18 mouse cellular contexts compared by ENCODE assay signal in genomic region chr8:46489196-46489595, GRCm38 (mm10). TPM values are rescaled to one million over a fixed set of nuclear protein-coding genes. Genes with fewer than 3 reads are reported as not detected.
DNase-seq lines count a peak whose midpoint lies in the region; ATAC-seq and TF ChIP-seq lines count a peak whose summit lies in the region.
"Had no signal": no experiment of that assay in that cellular context is flagged by ENCODE, and none has a peak within 500 bp of the region (broad histone marks: within the 10 kb centered on the region; RNA-seq: fewer than 3 reads in every experiment).

No protein-coding gene starts in this region.

- H3K4me3 ChIP-seq in heart, embryonic 12.5 days, result no peak overlapping the region
- no peak overlapping the region for H3K4me3 ChIP-seq in liver, postnatal 0 days (ENCODE audit: low read depth, low read length)
- H3K4me3 ChIP-seq: forebrain, embryonic 13.5 days; heart, embryonic 10.5 days; hindbrain, embryonic 15.5 days had no signal

- peak; percentile 74 for DNase-seq in heart, adult 11 months
- DNase-seq in layer of hippocampus, adult 9-11 months, result peak; percentile 46
- no peak for DNase-seq in layer of hippocampus, adult 9-10 months (ENCODE audit: low spot score)
- DNase-seq in liver, postnatal 0 days, result no peak
- DNase-seq in liver, result no peak
- DNase-seq in ovary, postnatal 36 days (ENCODE audit: low spot score), result no peak
- DNase-seq: adrenal gland, adult 2 months; adrenal gland, postnatal 25 days; cerebellum, adult 11 months; cerebellum, adult 8-10 months; cerebellum, postnatal 14 days; forebrain, postnatal 0 days; heart, postnatal 36 days had no signal

- peaks cover 6% of the 10 kb centered on the region; the same call in 1 of the 2 replicates for H3K36me3 ChIP-seq in heart, embryonic 12.5 days
- H3K36me3 ChIP-seq in liver, postnatal 0 days (replicated peaks; ENCODE audit: insufficient read depth, low read length), result peaks cover 25% of the 10 kb centered on the region
- H3K36me3 ChIP-seq: heart, embryonic 10.5 days; hindbrain, embryonic 15.5 days had no signal

- H3K9ac ChIP-seq in heart, embryonic 12.5 days, result no peak overlapping the region
- H3K9ac ChIP-seq in liver, postnatal 0 days (replicated peaks), result no peak overlapping the region
- H3K9ac ChIP-seq: forebrain, embryonic 13.5 days; forebrain, postnatal 0 days; hindbrain, embryonic 15.5 days had no signal

- 93% methylated on average over 1 of the region's 1 CpGs for WGBS in heart, embryonic 12.5 days
- WGBS in liver, postnatal 0 days (ENCODE audit: insufficient replicate concordance), result 70% methylated on average over 1 of the region's 1 CpGs

- TF ChIP-seq CTCF in liver, postnatal 0 days (IDR thresholded peaks at IDR 0.05; ENCODE audit: low read depth), result no peak

- H3K9me3 ChIP-seq in heart, embryonic 12.5 days (replicated peaks), result 0 out of 2 replicates have a peak, but pooled peaks cover 2% of the 10 kb centered on the region
- no peaks in the 10 kb centered on the region for H3K9me3 ChIP-seq in liver, postnatal 0 days (ENCODE audit: low read length)
- H3K9me3 ChIP-seq: forebrain, embryonic 13.5 days; heart, embryonic 10.5 days; hindbrain, embryonic 15.5 days had no signal

- peaks cover 23% of the 10 kb centered on the region for H3K4me1 ChIP-seq in heart, embryonic 12.5 days (replicated peaks)
- H3K4me1 ChIP-seq in liver, postnatal 0 days (ENCODE audit: insufficient read depth), result peaks cover 44% of the 10 kb centered on the region

- H3K27ac ChIP-seq in heart, embryonic 12.5 days (ENCODE audit: poor library complexity, severe bottlenecking), result no peak overlapping the region
- H3K27ac ChIP-seq in liver, postnatal 0 days (ENCODE audit: low read depth), result peak overlapping the region; percentile 52
- H3K27ac ChIP-seq: forebrain, embryonic 13.5 days; heart, embryonic 10.5 days; hindbrain, embryonic 15.5 days had no signal

- no peaks in the 10 kb centered on the region for H3K27me3 ChIP-seq in heart, embryonic 12.5 days (replicated peaks)
- no peaks in the 10 kb centered on the region for H3K27me3 ChIP-seq in liver, postnatal 0 days (ENCODE audit: insufficient read depth, low read length)
- H3K27me3 ChIP-seq: forebrain, embryonic 13.5 days; hindbrain, embryonic 15.5 days had no signal

- H3K4me2 ChIP-seq in heart, embryonic 12.5 days, result no peak overlapping the region
- H3K4me2 ChIP-seq in liver, postnatal 0 days (ENCODE audit: low read depth, low read length), result 0 out of 2 replicates have a peak overlapping the region, but pooled peaks have one; percentile 16
- H3K4me2 ChIP-seq: forebrain, embryonic 13.5 days; hindbrain, embryonic 15.5 days had no signal

- ATAC-seq in heart, embryonic 12.5 days (ENCODE audit: insufficient number of reproducible peaks, low FRiP score), result no peak
- ATAC-seq in liver, postnatal 0 days, result no peak
- ATAC-seq: forebrain, embryonic 13.5 days; intestine, embryonic 16.5 days had no signal

- TF ChIP-seq EP300 in liver, postnatal 0 days (IDR thresholded peaks at IDR 0.05; ENCODE audit: low read depth), result no peak

RNA-seq across cellular contexts. Expression of gene Acsl1, which starts 18.4 kb away (rescaled TPM):
- polyA plus RNA-seq in heart, embryonic 12.5 days (2016; fragmentation: Nextera tagmentation; extraction: Ambion mirVana), result 23.3 and 24.5 TPM in 2 replicates
- 428 and 466 TPM in 2 replicates for polyA plus RNA-seq in liver, postnatal 0 days (2015; fragmentation: Nextera tagmentation; extraction: Ambion mirVana)

Comparison
In these comparisons a context has a peak if more than half of its experiments do, and no peak if none do; other contexts are left out.
1. DNase-seq: peak in heart, adult 11 months (single experiment) and layer of hippocampus, adult 9-11 months (single experiment); none in layer of hippocampus, adult 9-10 months (single experiment), liver, postnatal 0 days (single experiment), liver (single experiment) and ovary, postnatal 36 days (single experiment).
2. RNA of gene Acsl1, which starts 18.4 kb away (polyA plus RNA-seq): 428 to 466 TPM in liver, postnatal 0 days; 23.3 to 24.5 TPM in heart, embryonic 12.5 days; every median in the first group is over 10 times any median in the second.